Mouse (Mus musculus): ENCODE data around the gene Barhl1.

Gene Barhl1

DNA sequence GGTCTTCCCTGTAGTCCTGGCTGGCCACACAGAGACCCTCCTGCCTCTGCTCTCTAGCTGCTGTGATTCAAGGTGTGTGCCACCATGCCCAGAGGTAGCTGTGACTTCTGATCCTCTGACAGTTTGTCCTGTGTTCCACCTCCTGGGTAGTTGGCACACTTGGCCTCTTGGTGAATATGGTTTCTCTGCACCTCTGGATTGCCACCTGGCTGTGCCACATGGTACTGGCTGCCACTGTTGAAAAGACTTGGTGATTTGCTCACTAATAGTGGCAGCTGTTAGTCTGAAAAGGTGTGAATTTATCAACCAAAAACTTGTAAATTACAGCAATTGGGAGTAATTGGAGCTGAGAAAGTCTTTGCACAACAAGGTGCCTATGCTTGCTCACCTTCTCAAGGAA lies 52.6 kb downstream of the Barhl1 start:
- no peak for DNase-seq (ENCODE audit: low read depth, low spot score)

GRCm38 (mm10) chr2:28860678-28861423 lies 55.6 kb downstream of the Barhl1 start:
- no peak for DNase-seq (ENCODE audit: low read depth, low spot score)

GRCm38 (mm10) chr2:28859303-28859702 lies 57.2 kb downstream of the Barhl1 start:
- no peak for DNase-seq (ENCODE audit: low read depth, low spot score)
